Mouse (Mus musculus) limb, embryonic 11.5 days (tissue): ENCODE measurements around the gene Baat. TPM values are rescaled to one million over a fixed set of nuclear protein-coding genes. Genes with fewer than 3 reads are reported as not detected.

Experiments used
- ATAC-seq: fragments of 200-750 bp; cut with Nextera tagmentation; 2 replicates; pipeline ENCODE4 v1.8.0; 2017; ENCODE audit warnings: low read depth; ENCODE audit not compliant: insufficient number of reproducible peaks, low FRiP score, low TSS enrichment
- DNase-seq: peaks from one replicate; pipeline ENCODE4 v3.0.0-alpha.2; 2015; ENCODE audit warnings: low spot score
- H3K27ac ChIP-seq: fragments of 300-500 bp; sonication (generic); replicated peaks from 2 replicates; pipeline ENCODE4 v1.5.1; 2014; ENCODE audit warnings: low read depth, mild to moderate bottlenecking, low read length
- H3K27me3 ChIP-seq: fragments of 300-500 bp; sonication (generic); 2 replicates; pipeline ENCODE4 v1.6.1; 2014; ENCODE audit warnings: mild to moderate bottlenecking, low read length, mixed read lengths; ENCODE audit not compliant: control insufficient read depth, insufficient read depth
- H3K36me3 ChIP-seq: fragments of 300-500 bp; sonication (generic); 2 replicates; pipeline ENCODE4 v1.6.1; 2014; ENCODE audit warnings: mild to moderate bottlenecking, low read length, moderate library complexity, mixed read lengths; ENCODE audit not compliant: control insufficient read depth, insufficient read depth
- H3K4me1 ChIP-seq: fragments of 300-500 bp; sonication (generic); 2 replicates; pipeline ENCODE4 v1.6.1; 2014; ENCODE audit warnings: low read length, mixed read lengths; ENCODE audit not compliant: control insufficient read depth, insufficient read depth
- H3K4me2 ChIP-seq: fragments of 300-500 bp; sonication (generic); 2 replicates; pipeline ENCODE4 v1.6.1; 2014; ENCODE audit warnings: low read depth, mild to moderate bottlenecking, moderate library complexity; ENCODE audit not compliant: severe bottlenecking
- H3K4me3 ChIP-seq: fragments of 300-500 bp; sonication (generic); 2 replicates; pipeline ENCODE4 v1.5.1; 2014; ENCODE audit warnings: low read depth, low read length
- H3K9ac ChIP-seq: fragments of 300-500 bp; sonication (generic); 2 replicates; pipeline ENCODE4 v1.6.1; 2014; ENCODE audit warnings: mild to moderate bottlenecking, low read length
- H3K9me3 ChIP-seq: fragments of 300-500 bp; sonication (generic); 2 replicates; pipeline ENCODE4 v1.6.1; 2016; ENCODE audit warnings: low read length; ENCODE audit not compliant: control insufficient read depth
- WGBS: fragments of 180-500 bp; shearing (Covaris S2); extraction: QIAGEN DNeasy Blood & Tissue Kit; methylation state at CpG from one replicate; pipeline ENCODE4 v1.1.7; 2014; 5-methylcytosine and 5-hydroxymethylcytosine counted together
- polyA plus RNA-seq: library from polyadenylated mRNA; unstranded; fragments of >200 nt; fragmentation: Nextera tagmentation; extraction: Ambion mirVana; gene quantifications from 2 replicates; pipeline ENCODE4 v1.2.1, GENCODE M21; 2014

Gene Baat
- polyA plus RNA-seq = 0.24 and 0.28 TPM in 2 replicates

DNA sequence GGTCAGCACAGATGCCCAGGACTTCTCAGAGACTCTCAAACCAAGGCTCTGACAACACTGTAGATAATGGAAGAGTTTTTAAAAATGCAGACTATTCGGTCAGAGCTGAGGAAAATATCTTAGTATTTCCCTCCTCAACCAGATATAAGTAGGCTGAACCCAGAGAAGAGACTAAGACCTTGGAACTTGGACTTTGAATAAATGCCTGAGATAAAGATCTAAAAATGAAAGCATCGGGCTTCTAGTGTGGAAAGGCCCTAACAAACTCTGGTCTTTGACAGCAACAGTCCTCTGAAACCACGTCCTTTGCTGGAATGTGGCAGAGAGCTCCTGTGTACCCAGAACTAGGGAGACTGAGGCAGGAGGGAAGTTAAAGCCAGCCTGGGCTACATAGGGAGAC is at the start of gene Baat:
Gene Baat, minus strand, starts transcription at position 172 of the 400 bp plus-strand sequence.
- no peaks in the 10 kb centered on the region for H3K36me3 ChIP-seq
- no peak within 1 kb of the TSS for H3K27ac ChIP-seq
- H3K4me1 ChIP-seq = no peaks in the 10 kb centered on the region
- WGBS = 78% methylated on average over 3 of the region's 3 CpGs
- no peak within 1 kb of the TSS for H3K4me3 ChIP-seq
- no peaks in the 10 kb centered on the region for H3K9me3 ChIP-seq
- no peaks in the 10 kb centered on the region for H3K27me3 ChIP-seq
- DNase-seq (no peak), ATAC-seq (no peak)
- H3K9ac ChIP-seq = no peak within 1 kb of the TSS
- H3K4me2 ChIP-seq = no peak within 1 kb of the TSS

GRCm38 (mm10) chr4:49553380-49553779 is 47.0 kb upstream of the Baat start:
- Histone ChIP-seq H3K27me3 (no peaks in the 10 kb centered on the region), H3K4me2 (no peak overlapping the region), H3K9me3 (no peaks in the 10 kb centered on the region), H3K27ac (no peak overlapping the region), H3K9ac (no peak overlapping the region), H3K4me3 (no peak overlapping the region), H3K36me3 (no peaks in the 10 kb centered on the region), H3K4me1 (no peaks in the 10 kb centered on the region)
- ATAC-seq (no peak), DNase-seq (no peak)
- WGBS = 85% methylated on average over 5 of the region's 5 CpGs

- Histone ChIP-seq H3K36me3 (no peaks in the 10 kb centered on the region), H3K27me3 (no peaks in the 10 kb centered on the region), H3K4me2 (no peak within 1 kb of the TSS), H3K27ac (no peak within 1 kb of the TSS), H3K4me3 (no peak within 1 kb of the TSS), H3K4me1 (no peaks in the 10 kb centered on the region), H3K9ac (no peak within 1 kb of the TSS), H3K9me3 (no peaks in the 10 kb centered on the region)
- DNase-seq (no peak), ATAC-seq (no peak)
- 48% methylated on average over 3 of the region's 3 CpGs for WGBS
These were observed 43.0 kb upstream of the Baat start, which contains the start of gene Aldob for GRCm38 (mm10) chr4:49549383-49549782. TSS of gene Aldob (minus strand) at chr4:49549546.

- H3K4me2 ChIP-seq = no peak overlapping the region
- no peaks in the 10 kb centered on the region for H3K9me3 ChIP-seq
- ATAC-seq = no peak
- WGBS = 83% methylated on average over 7 of the region's 7 CpGs
- H3K9ac ChIP-seq = no peak overlapping the region
- H3K27me3 ChIP-seq = no peaks in the 10 kb centered on the region
- H3K4me3 ChIP-seq = no peak overlapping the region
- no peak for DNase-seq
- H3K27ac ChIP-seq = no peak overlapping the region
- H3K4me1 ChIP-seq = no peaks in the 10 kb centered on the region
- H3K36me3 ChIP-seq = no peaks in the 10 kb centered on the region
These were observed 41.3 kb upstream of the Baat start for GRCm38 (mm10) chr4:49547544-49548219.

DNA sequence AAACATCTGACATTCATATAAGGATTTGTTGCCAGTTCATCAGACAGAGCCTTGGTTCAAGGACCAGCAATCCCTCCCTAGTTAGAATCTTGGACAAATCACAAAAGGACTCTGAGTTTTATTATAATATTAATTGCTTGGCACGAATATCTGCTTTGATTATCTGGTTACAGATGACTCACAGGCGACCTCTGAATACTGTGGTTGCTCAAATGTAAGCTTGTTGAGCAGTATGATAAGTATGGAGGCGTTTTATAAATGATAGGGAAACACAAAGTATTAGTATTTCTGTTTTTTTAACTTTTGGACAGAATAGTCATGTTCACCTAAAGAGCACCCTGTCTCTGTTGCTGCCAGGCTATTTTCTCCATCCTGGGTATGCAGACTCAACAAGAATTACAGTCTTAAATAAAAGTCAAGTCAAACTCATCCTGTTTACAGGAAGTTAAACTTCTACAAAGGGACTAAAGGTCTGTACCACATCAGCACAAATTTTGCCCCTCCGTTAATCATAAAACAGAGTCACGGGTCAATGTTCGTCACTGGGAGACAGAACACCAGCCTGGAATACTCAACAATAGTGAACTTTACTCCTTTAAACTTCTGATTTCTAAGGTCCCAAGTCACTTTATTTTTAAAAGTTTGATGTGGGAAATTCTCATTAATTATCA is 40.7 kb upstream of the Baat start:
- Histone ChIP-seq H3K27me3 (no peaks in the 10 kb centered on the region), H3K36me3 (no peaks in the 10 kb centered on the region), H3K9ac (no peak overlapping the region), H3K27ac (no peak overlapping the region), H3K4me2 (no peak overlapping the region), H3K9me3 (no peaks in the 10 kb centered on the region), H3K4me3 (no peak overlapping the region), H3K4me1 (no peaks in the 10 kb centered on the region)
- 77% methylated on average over 6 of the region's 6 CpGs for WGBS
- DNase-seq (no peak), ATAC-seq (no peak)

DNA sequence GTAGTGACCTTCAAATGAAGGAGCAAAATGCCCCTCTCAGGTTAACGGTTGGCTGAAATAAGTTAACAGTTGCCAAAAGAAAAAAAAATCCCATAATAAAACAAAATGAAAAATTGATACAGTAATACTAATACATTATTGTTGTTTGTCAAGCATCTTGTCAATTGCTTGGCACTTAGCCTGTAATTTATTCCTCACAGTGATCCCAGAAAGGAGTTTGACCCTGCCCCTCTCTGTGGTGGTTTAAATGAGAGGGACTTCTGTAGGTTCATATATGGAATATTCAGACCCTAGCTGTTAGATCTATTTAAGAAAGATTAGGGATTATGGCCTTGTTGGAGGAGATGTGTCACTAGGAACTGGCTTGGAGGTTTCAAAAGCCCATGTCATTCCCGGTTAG is 39.7 kb upstream of the Baat start:
- Histone ChIP-seq H3K36me3 (no peaks in the 10 kb centered on the region), H3K27me3 (no peaks in the 10 kb centered on the region), H3K4me3 (no peak overlapping the region), H3K27ac (no peak overlapping the region), H3K9ac (no peak overlapping the region), H3K4me1 (no peaks in the 10 kb centered on the region), H3K9me3 (no peaks in the 10 kb centered on the region), H3K4me2 (no peak overlapping the region)
- ATAC-seq (no peak), DNase-seq (no peak)
- 80% methylated on average over 2 of the region's 2 CpGs for WGBS

- H3K9ac ChIP-seq = no peak overlapping the region
- H3K27me3 ChIP-seq = no peaks in the 10 kb centered on the region
- ATAC-seq (no peak), DNase-seq (no peak)
- no peak overlapping the region for H3K27ac ChIP-seq
- no peaks in the 10 kb centered on the region for H3K4me1 ChIP-seq
- WGBS = 80% methylated on average over 3 of the region's 3 CpGs
- no peak overlapping the region for H3K4me3 ChIP-seq
- no peaks in the 10 kb centered on the region for H3K36me3 ChIP-seq
- H3K9me3 ChIP-seq = no peaks in the 10 kb centered on the region
- H3K4me2 ChIP-seq = no peak overlapping the region
These were observed 34.6 kb upstream of the Baat start for GRCm38 (mm10) chr4:49540966-49541365.

DNA sequence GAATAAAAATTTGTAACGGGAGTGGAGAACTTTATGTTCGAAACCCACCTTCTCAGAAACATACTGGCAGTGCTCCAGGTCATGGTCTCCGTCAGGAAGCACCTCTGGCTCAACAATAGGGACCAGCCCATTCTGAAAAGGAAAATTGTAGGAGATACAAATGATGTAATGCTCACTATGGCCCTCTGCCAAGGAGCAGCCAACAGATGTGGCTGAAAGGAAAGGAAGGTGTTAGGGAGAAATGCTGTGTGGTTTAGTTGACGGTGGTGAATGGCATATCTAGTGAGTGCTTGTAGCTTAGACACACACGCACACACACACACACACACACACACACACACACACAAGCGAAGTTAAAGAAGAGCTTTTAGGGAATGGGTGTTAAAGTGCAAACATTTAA is 33.3 kb upstream of the Baat start:
- no peak overlapping the region for H3K9ac ChIP-seq
- H3K4me2 ChIP-seq = no peak overlapping the region
- H3K27ac ChIP-seq = no peak overlapping the region
- H3K4me3 ChIP-seq = no peak overlapping the region
- no peaks in the 10 kb centered on the region for H3K4me1 ChIP-seq
- WGBS = 84% methylated on average over 6 of the region's 6 CpGs
- no peaks in the 10 kb centered on the region for H3K27me3 ChIP-seq
- no peak for ATAC-seq
- no peak for DNase-seq
- H3K9me3 ChIP-seq = no peaks in the 10 kb centered on the region
- no peaks in the 10 kb centered on the region for H3K36me3 ChIP-seq
